Mouse (Mus musculus) heart, postnatal 0 days (tissue): ENCODE measurements around the gene Flywch1.

Experiments used
- CTCF ChIP-seq: IDR thresholded peaks from 2 replicates; pipeline ENCODE4 v1.5.1; 2016; ENCODE audit warnings: antibody characterized with exemption, control low read depth, low read depth
- EP300 ChIP-seq: IDR thresholded peaks from 2 replicates; pipeline ENCODE4 v1.6.1; 2016; ENCODE audit warnings: antibody characterized with exemption, low read depth

- TF ChIP-seq CTCF: peak; percentile 88
- no peak for TF ChIP-seq EP300
These were observed 65.2 kb downstream of the Flywch1 start for GRCm38 (mm10) chr17:23706212-23706611.
